Mouse (Mus musculus) lung, postnatal 36 days (tissue): ENCODE measurements around the gene Mllt3.
A peak's percentile ranks its signal among the peaks of the same experiment; 100 is the strongest.

Source experiments
- DNase-seq: peaks from one replicate; pipeline ENCODE4 v3.0.0; 2022; ENCODE audit warnings: mixed read lengths

Mllt3 gene

GRCm38 (mm10) chr4:87765729-87766128 is 267.4 kb downstream of the Mllt3 start:
- DNase-seq, result no peak

GRCm38 (mm10) chr4:87761075-87761474 is 272.1 kb downstream of the Mllt3 start:
- no peak for DNase-seq

- DNase-seq, result no peak
Measured at GRCm38 (mm10) chr4:87760297-87760696, 272.9 kb downstream of the Mllt3 start.

GRCm38 (mm10) chr4:87759625-87760024 is 273.5 kb downstream of the Mllt3 start:
- DNase-seq, result no peak

- no peak for DNase-seq
Measured at GRCm38 (mm10) chr4:87759110-87759509, 274.1 kb downstream of the Mllt3 start.

GRCm38 (mm10) chr4:87751515-87751864 is 281.7 kb downstream of the Mllt3 start:
- no peak for DNase-seq

GRCm38 (mm10) chr4:87750856-87751514 is 282.2 kb downstream of the Mllt3 start:
- no peak for DNase-seq

- no peak for DNase-seq
Measured at GRCm38 (mm10) chr4:87749532-87750234, 283.5 kb downstream of the Mllt3 start.

GRCm38 (mm10) chr4:87745016-87745645 is 288.0 kb downstream of the Mllt3 start:
- no peak for DNase-seq

- DNase-seq, result no peak
Measured at GRCm38 (mm10) chr4:87739524-87740128, 293.5 kb downstream of the Mllt3 start.

GRCm38 (mm10) chr4:87739104-87739503 is 294.1 kb downstream of the Mllt3 start:
- DNase-seq, result no peak

- DNase-seq, result peak; percentile 38
Measured at GRCm38 (mm10) chr4:87737201-87737806, 295.9 kb downstream of the Mllt3 start.

GRCm38 (mm10) chr4:87736779-87737178 is 296.4 kb downstream of the Mllt3 start:
- no peak for DNase-seq

GRCm38 (mm10) chr4:87731118-87731672 is 302.0 kb downstream of the Mllt3 start:
- DNase-seq, result no peak

GRCm38 (mm10) chr4:87728581-87728980 is 304.6 kb downstream of the Mllt3 start:
- no peak for DNase-seq

GRCm38 (mm10) chr4:87723448-87723847 is 309.7 kb downstream of the Mllt3 start:
- DNase-seq, result no peak
